Mouse (Mus musculus): Measurements from ENCODE around the gene Zfand6. TPM values are rescaled to one million over a fixed set of nuclear protein-coding genes. Genes with fewer than 3 reads are reported as not detected.

Gene Zfand6
- polyA plus RNA-seq, 1 experiment from 2014 or later, result 208 TPM

GRCm38 (mm10) chr7:84690101-84690509 is 346 bp upstream of the Zfand6 start:
- WGBS, result 6% methylated on average over 19 of the region's 19 CpGs
- Histone ChIP-seq H3K27me3 (ENCODE audit: control insufficient read depth, insufficient read depth, low read length) (no peaks in the 10 kb centered on the region), H3K27ac (ENCODE audit: low read depth, low read length) (no peak overlapping the region), H3K36me3 (ENCODE audit: control insufficient read depth, insufficient read depth, low read length) (no peaks in the 10 kb centered on the region), H3K4me2 (replicated peaks; ENCODE audit: low read depth, low read length) (peak overlapping the region; percentile 61), H3K4me1 (replicated peaks; ENCODE audit: control insufficient read depth, insufficient read depth, low read length) (no peaks in the 10 kb centered on the region), H3K9me3 (ENCODE audit: control insufficient read depth, low read length) (no peaks in the 10 kb centered on the region), H3K4me3 (ENCODE audit: low read depth, low read length) (peak overlapping the region; percentile 79), H3K9ac (ENCODE audit: low read depth, low read length) (peak overlapping the region; percentile 56)
- ATAC-seq (ENCODE audit: low FRiP score) (no peak), DNase-seq (ENCODE audit: low spot score) (no peak)

- H3K36me3 ChIP-seq (ENCODE audit: control insufficient read depth, insufficient read depth, low read length), result no peaks in the 10 kb centered on the region
- H3K9ac ChIP-seq (ENCODE audit: low read depth, low read length), result no peak overlapping the region
- no peaks in the 10 kb centered on the region for H3K27me3 ChIP-seq (ENCODE audit: control insufficient read depth, insufficient read depth, low read length)
- H3K4me2 ChIP-seq (replicated peaks; ENCODE audit: low read depth, low read length), result no peak overlapping the region
- H3K4me3 ChIP-seq (ENCODE audit: low read depth, low read length), result no peak overlapping the region
- no peak overlapping the region for H3K27ac ChIP-seq (ENCODE audit: low read depth, low read length)
- no peaks in the 10 kb centered on the region for H3K9me3 ChIP-seq (ENCODE audit: control insufficient read depth, low read length)
- DNase-seq (ENCODE audit: low spot score) (no peak), ATAC-seq (ENCODE audit: low FRiP score) (no peak)
- no peaks in the 10 kb centered on the region for H3K4me1 ChIP-seq (replicated peaks; ENCODE audit: control insufficient read depth, insufficient read depth, low read length)
- 72% methylated on average over 12 of the region's 12 CpGs for WGBS
Measured at GRCm38 (mm10) chr7:84687653-84688580, 1.8 kb downstream of the Zfand6 start.

DNA sequence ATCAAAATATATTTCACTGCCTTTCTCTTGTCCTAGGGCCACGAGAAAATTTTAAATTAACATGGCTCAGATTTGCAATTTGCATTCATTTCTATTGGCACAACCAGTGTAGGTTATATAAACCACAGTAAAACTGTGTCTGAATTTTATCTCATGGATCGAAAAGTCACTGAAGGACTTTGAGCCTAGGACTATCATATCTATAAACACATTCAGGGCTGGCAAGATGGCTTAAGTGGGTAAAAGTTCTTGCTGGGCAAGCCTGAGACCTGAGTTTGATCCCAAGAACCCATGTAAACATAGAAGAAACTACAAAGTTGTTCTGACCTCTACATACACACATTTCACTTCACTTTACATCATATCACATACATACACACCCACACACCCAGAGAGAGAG is 3.4 kb downstream of the Zfand6 start:
- Histone ChIP-seq H3K36me3 (ENCODE audit: control insufficient read depth, insufficient read depth, low read length) (no peaks in the 10 kb centered on the region), H3K4me3 (ENCODE audit: low read depth, low read length) (no peak overlapping the region), H3K27me3 (ENCODE audit: control insufficient read depth, insufficient read depth, low read length) (no peaks in the 10 kb centered on the region), H3K4me2 (replicated peaks; ENCODE audit: low read depth, low read length) (no peak overlapping the region), H3K9me3 (ENCODE audit: control insufficient read depth, low read length) (no peaks in the 10 kb centered on the region), H3K4me1 (replicated peaks; ENCODE audit: control insufficient read depth, insufficient read depth, low read length) (no peaks in the 10 kb centered on the region), H3K9ac (ENCODE audit: low read depth, low read length) (no peak overlapping the region), H3K27ac (ENCODE audit: low read depth, low read length) (no peak overlapping the region)
- WGBS, result 88% methylated on average over 2 of the region's 2 CpGs
- ATAC-seq (ENCODE audit: low FRiP score) (no peak), DNase-seq (ENCODE audit: low spot score) (no peak)

GRCm38 (mm10) chr7:84684675-84685074 is 5.1 kb downstream of the Zfand6 start:
- WGBS, result 95% methylated on average over 1 of the region's 1 CpGs
- ATAC-seq (ENCODE audit: low FRiP score), result no peak
- DNase-seq (ENCODE audit: low spot score), result no peak
- Histone ChIP-seq H3K27me3 (ENCODE audit: control insufficient read depth, insufficient read depth, low read length) (no peaks in the 10 kb centered on the region), H3K4me2 (replicated peaks; ENCODE audit: low read depth, low read length) (no peak overlapping the region), H3K9me3 (ENCODE audit: control insufficient read depth, low read length) (no peaks in the 10 kb centered on the region), H3K4me1 (replicated peaks; ENCODE audit: control insufficient read depth, insufficient read depth, low read length) (no peaks in the 10 kb centered on the region), H3K9ac (ENCODE audit: low read depth, low read length) (no peak overlapping the region), H3K27ac (ENCODE audit: low read depth, low read length) (no peak overlapping the region), H3K36me3 (ENCODE audit: control insufficient read depth, insufficient read depth, low read length) (no peaks in the 10 kb centered on the region), H3K4me3 (ENCODE audit: low read depth, low read length) (no peak overlapping the region)

DNA sequence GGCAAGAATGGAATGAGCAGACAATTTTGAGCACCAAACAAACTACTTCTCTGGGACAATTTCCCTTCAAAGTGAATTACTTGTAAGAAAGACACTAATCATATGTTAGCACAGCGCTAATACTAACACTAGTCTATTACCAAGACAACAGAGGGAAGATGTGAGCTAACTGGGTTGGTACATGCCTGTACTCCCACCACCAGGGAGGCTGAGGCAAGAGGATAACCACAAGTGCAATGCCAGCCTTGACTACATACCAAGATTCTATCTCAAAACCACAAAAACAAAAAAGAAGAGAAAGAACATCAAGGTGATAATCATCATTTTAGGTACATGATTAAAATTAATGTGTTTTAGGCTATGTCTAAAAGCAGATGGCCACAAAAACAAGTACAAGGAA is 8.2 kb downstream of the Zfand6 start:
- H3K9me3 ChIP-seq (ENCODE audit: control insufficient read depth, low read length), result no peaks in the 10 kb centered on the region
- no peak for ATAC-seq (ENCODE audit: low FRiP score)
- H3K36me3 ChIP-seq (ENCODE audit: control insufficient read depth, insufficient read depth, low read length), result no peaks in the 10 kb centered on the region
- no peak overlapping the region for H3K4me2 ChIP-seq (replicated peaks; ENCODE audit: low read depth, low read length)
- WGBS, result 81% methylated on average over 1 of the region's 1 CpGs
- H3K27ac ChIP-seq (ENCODE audit: low read depth, low read length), result no peak overlapping the region
- DNase-seq (ENCODE audit: low spot score), result no peak
- no peak overlapping the region for H3K4me3 ChIP-seq (ENCODE audit: low read depth, low read length)
- no peaks in the 10 kb centered on the region for H3K4me1 ChIP-seq (replicated peaks; ENCODE audit: control insufficient read depth, insufficient read depth, low read length)
- H3K9ac ChIP-seq (ENCODE audit: low read depth, low read length), result no peak overlapping the region
- no peaks in the 10 kb centered on the region for H3K27me3 ChIP-seq (ENCODE audit: control insufficient read depth, insufficient read depth, low read length)

GRCm38 (mm10) chr7:84680931-84681330 is 8.8 kb downstream of the Zfand6 start:
- Histone ChIP-seq H3K4me3 (ENCODE audit: low read depth, low read length) (no peak overlapping the region), H3K27me3 (ENCODE audit: control insufficient read depth, insufficient read depth, low read length) (no peaks in the 10 kb centered on the region), H3K36me3 (ENCODE audit: control insufficient read depth, insufficient read depth, low read length) (no peaks in the 10 kb centered on the region), H3K27ac (ENCODE audit: low read depth, low read length) (no peak overlapping the region), H3K4me2 (replicated peaks; ENCODE audit: low read depth, low read length) (no peak overlapping the region), H3K9me3 (ENCODE audit: control insufficient read depth, low read length) (no peaks in the 10 kb centered on the region), H3K4me1 (replicated peaks; ENCODE audit: control insufficient read depth, insufficient read depth, low read length) (no peaks in the 10 kb centered on the region), H3K9ac (ENCODE audit: low read depth, low read length) (no peak overlapping the region)
- DNase-seq (ENCODE audit: low spot score) (no peak), ATAC-seq (ENCODE audit: low FRiP score) (no peak)

DNA sequence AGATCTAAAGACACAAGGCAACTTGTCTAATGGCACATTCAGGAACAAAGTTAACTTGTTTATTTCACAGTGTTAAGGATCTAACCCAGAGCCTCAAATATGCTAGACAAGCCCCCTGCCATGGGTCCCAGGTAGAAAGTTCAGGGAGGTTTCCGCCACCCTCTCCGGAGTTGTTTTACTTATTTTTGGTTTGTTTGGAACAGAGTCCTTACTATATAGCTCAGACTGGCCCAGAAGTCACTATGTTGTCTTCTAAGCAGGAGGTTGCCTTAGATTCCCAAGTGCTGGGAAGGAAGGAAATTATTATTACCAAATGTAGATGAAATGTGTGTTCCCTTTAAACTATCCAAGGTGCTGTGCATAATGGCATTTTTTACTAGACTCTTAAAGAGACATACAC is 9.7 kb downstream of the Zfand6 start:
- Histone ChIP-seq H3K36me3 (ENCODE audit: control insufficient read depth, insufficient read depth, low read length) (no peaks in the 10 kb centered on the region), H3K9ac (ENCODE audit: low read depth, low read length) (no peak overlapping the region), H3K4me1 (replicated peaks; ENCODE audit: control insufficient read depth, insufficient read depth, low read length) (no peaks in the 10 kb centered on the region), H3K4me2 (replicated peaks; ENCODE audit: low read depth, low read length) (peak overlapping the region; percentile 18; the same call in 1 of the 2 replicates), H3K4me3 (ENCODE audit: low read depth, low read length) (no peak overlapping the region), H3K27me3 (ENCODE audit: control insufficient read depth, insufficient read depth, low read length) (no peaks in the 10 kb centered on the region), H3K9me3 (ENCODE audit: control insufficient read depth, low read length) (no peaks in the 10 kb centered on the region), H3K27ac (ENCODE audit: low read depth, low read length) (no peak overlapping the region)
- 91% methylated on average over 2 of the region's 2 CpGs for WGBS
- DNase-seq (ENCODE audit: low spot score), result no peak
- ATAC-seq (ENCODE audit: low FRiP score), result no peak

DNA sequence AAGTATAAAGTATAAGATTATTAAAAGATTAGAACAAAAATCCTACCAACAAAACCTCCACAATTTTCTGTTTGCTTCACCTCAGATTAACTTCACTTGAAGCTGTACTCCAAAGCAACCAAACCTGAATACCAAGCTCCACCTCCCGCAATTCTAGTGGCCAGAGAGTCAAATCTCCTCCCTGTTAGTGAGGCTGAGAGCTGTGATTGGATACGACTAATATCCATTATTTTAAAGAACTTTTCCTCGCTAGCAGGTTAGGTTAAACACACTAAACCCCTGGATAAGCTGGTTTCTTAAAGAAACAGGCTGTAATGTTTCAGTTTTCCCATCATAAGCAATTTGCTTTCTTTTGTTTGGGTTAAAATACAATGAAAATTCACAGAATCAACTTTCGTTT is 10.5 kb downstream of the Zfand6 start:
- H3K27me3 ChIP-seq (ENCODE audit: control insufficient read depth, insufficient read depth, low read length), result no peaks in the 10 kb centered on the region
- ATAC-seq (ENCODE audit: low FRiP score), result peak; percentile 95
- no peaks in the 10 kb centered on the region for H3K4me1 ChIP-seq (replicated peaks; ENCODE audit: control insufficient read depth, insufficient read depth, low read length)
- H3K27ac ChIP-seq (ENCODE audit: low read depth, low read length), result no peak overlapping the region
- 0 out of 2 replicates have a peak overlapping the region, but pooled peaks have one; percentile 12 for H3K4me2 ChIP-seq (replicated peaks; ENCODE audit: low read depth, low read length)
- H3K36me3 ChIP-seq (ENCODE audit: control insufficient read depth, insufficient read depth, low read length), result no peaks in the 10 kb centered on the region
- H3K4me3 ChIP-seq (ENCODE audit: low read depth, low read length), result peak overlapping the region; percentile 43
- 2% methylated on average over 4 of the region's 4 CpGs for WGBS
- peak overlapping the region; percentile 34; the same call in 1 of the 2 replicates for H3K9ac ChIP-seq (ENCODE audit: low read depth, low read length)
- peak; percentile 70 for DNase-seq (ENCODE audit: low spot score)
- no peaks in the 10 kb centered on the region for H3K9me3 ChIP-seq (ENCODE audit: control insufficient read depth, low read length)

- Histone ChIP-seq H3K9me3 (ENCODE audit: control insufficient read depth, low read length) (no peaks in the 10 kb centered on the region), H3K9ac (ENCODE audit: low read depth, low read length) (no peak overlapping the region), H3K4me1 (replicated peaks; ENCODE audit: control insufficient read depth, insufficient read depth, low read length) (no peaks in the 10 kb centered on the region), H3K27ac (ENCODE audit: low read depth, low read length) (no peak overlapping the region), H3K36me3 (ENCODE audit: control insufficient read depth, insufficient read depth, low read length) (no peaks in the 10 kb centered on the region), H3K27me3 (ENCODE audit: control insufficient read depth, insufficient read depth, low read length) (no peaks in the 10 kb centered on the region), H3K4me3 (ENCODE audit: low read depth, low read length) (no peak overlapping the region), H3K4me2 (replicated peaks; ENCODE audit: low read depth, low read length) (no peak overlapping the region)
- ATAC-seq (ENCODE audit: low FRiP score), result no peak
- WGBS, result 90% methylated on average over 1 of the region's 1 CpGs
- no peak for DNase-seq (ENCODE audit: low spot score)
Measured at GRCm38 (mm10) chr7:84673103-84673502, 16.7 kb downstream of the Zfand6 start.

Measured in hindbrain, embryonic 11.5 days (tissue).